12 mouse cellular contexts compared by ENCODE assay signal in the genomic region with DNA sequence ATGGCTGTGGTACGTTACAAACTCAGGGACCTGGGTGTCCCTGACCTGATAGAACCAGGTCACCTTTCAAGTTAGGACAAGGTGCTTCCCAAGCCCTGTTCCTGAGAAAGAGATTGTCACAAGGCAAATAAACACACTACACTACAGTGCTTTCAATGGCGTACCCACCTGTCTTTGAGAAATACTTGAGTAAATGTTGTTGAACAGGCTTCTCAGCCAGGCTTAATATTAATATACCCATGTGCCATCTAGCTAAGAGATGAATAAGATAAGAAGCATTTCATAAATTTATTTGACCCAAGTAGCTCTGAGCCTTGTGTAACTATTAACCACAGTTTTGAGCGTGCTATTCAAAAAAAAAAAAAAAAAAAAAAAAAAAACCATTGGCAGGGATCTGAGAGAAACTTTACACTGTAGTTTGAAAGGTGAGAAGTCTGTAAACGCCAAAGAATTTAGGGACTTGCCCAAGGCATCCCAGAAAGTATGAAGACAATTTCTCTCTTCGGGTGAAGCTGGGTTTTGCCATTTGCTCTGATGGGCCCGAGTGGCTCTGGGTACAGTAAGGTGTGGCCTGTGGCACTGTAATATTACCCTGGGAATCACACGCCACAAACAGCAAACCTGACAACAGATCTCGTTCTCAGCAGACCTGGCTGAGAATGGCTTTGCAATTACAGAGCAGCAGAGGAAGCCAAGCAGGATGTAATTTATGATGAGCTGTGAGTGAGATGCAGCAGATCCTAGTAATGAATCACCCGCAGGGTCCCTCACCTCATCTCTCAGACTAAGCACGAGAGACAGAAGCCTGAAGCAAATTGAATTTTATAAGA.
DNase-seq lines count a peak whose midpoint lies in the region; ATAC-seq and TF ChIP-seq lines count a peak whose summit lies in the region.
"Had no signal": no experiment of that assay in that cellular context is flagged by ENCODE, and none has a peak within 500 bp of the region (broad histone marks: within the 10 kb centered on the region; RNA-seq: fewer than 3 reads in every experiment).

No protein-coding gene starts in this region.

- TF ChIP-seq POLR2A in heart, adult 2 months (IDR thresholded peaks at IDR 0.05; ENCODE audit: insufficient read depth, low read depth, low read length): no peak

- no peaks in the 10 kb centered on the region for H3K27me3 ChIP-seq in heart, adult 2 months (ENCODE audit: control insufficient read depth, insufficient read depth, low read length)
- no peaks in the 10 kb centered on the region for H3K27me3 ChIP-seq in midbrain, embryonic 13.5 days
- no peaks in the 10 kb centered on the region for H3K27me3 ChIP-seq in midbrain, embryonic 10.5 days (ENCODE audit: low read depth, poor library complexity, severe bottlenecking)
- H3K27me3 ChIP-seq in stomach, embryonic 15.5 days (replicated peaks): no peaks in the 10 kb centered on the region
- H3K27me3 ChIP-seq: neural tube, embryonic 12.5 days had no signal

- DNase-seq in heart, adult 2 months: peak in 1 of 2 experiments; percentile 24
- no peak for DNase-seq in heart, postnatal 25 days (ENCODE audit: low spot score)
- no peak for DNase-seq in midbrain, embryonic 10.5 days (ENCODE audit: low spot score)
- DNase-seq in forelimb bud, embryonic 11.5 days (ENCODE audit: low read depth, low spot score): peak; percentile 61
- no peak for DNase-seq in layer of hippocampus, postnatal 36 days
- DNase-seq in adrenal gland, postnatal 4 days (ENCODE audit: low spot score in 2 of 2): no peak
- DNase-seq: adrenal gland, postnatal 36 days had no signal

- intact Hi-C loops in heart, adult 2 months (cut with DNase I): no loop called here
- intact Hi-C loops in heart, postnatal 25 days (cut with DNase I): loop anchor here (2.0 kb wide), 1 partner anchor 21 kb away; no protein-coding TSS in a partner anchor

- no peaks in the 10 kb centered on the region for H3K9me3 ChIP-seq in midbrain, embryonic 13.5 days
- no peaks in the 10 kb centered on the region for H3K9me3 ChIP-seq in midbrain, embryonic 10.5 days (replicated peaks)
- H3K9me3 ChIP-seq in stomach, embryonic 15.5 days: no peaks in the 10 kb centered on the region
- H3K9me3 ChIP-seq: neural tube, embryonic 12.5 days had no signal

- no peak overlapping the region for H3K4me3 ChIP-seq in heart, adult 2 months
- no peak overlapping the region for H3K4me3 ChIP-seq in midbrain, embryonic 13.5 days (replicated peaks)
- H3K4me3 ChIP-seq in midbrain, embryonic 10.5 days: no peak overlapping the region
- H3K4me3 ChIP-seq in stomach, embryonic 15.5 days (replicated peaks): no peak overlapping the region
- H3K4me3 ChIP-seq: neural tube, embryonic 12.5 days had no signal

- TF ChIP-seq EP300 in heart, adult 2 months (IDR thresholded peaks at IDR 0.05; ENCODE audit: insufficient read depth, low read depth, low read length): no peak

- H3K4me2 ChIP-seq in midbrain, embryonic 13.5 days (replicated peaks): no peak overlapping the region
- no peak overlapping the region for H3K4me2 ChIP-seq in stomach, embryonic 15.5 days
- H3K4me2 ChIP-seq: liver, embryonic 11.5 days; neural tube, embryonic 12.5 days had no signal

- TF ChIP-seq CTCF in heart, adult 2 months (IDR thresholded peaks at IDR 0.05): no peak

- WGBS in heart, adult 2 months: 42% methylated on average over 10 of the region's 10 CpGs
- 80% methylated on average over 10 of the region's 10 CpGs for WGBS in midbrain, embryonic 13.5 days
- 82% methylated on average over 10 of the region's 10 CpGs for WGBS in midbrain, embryonic 10.5 days
- 51% methylated on average over 10 of the region's 10 CpGs for WGBS in stomach, embryonic 15.5 days

- peak overlapping the region; percentile 36 for H3K27ac ChIP-seq in heart, adult 2 months
- H3K27ac ChIP-seq in midbrain, embryonic 13.5 days: no peak overlapping the region
- no peak overlapping the region for H3K27ac ChIP-seq in midbrain, embryonic 10.5 days (replicated peaks)
- H3K27ac ChIP-seq in stomach, embryonic 15.5 days: peak overlapping the region; percentile 23; the same call in 1 of the 2 replicates
- H3K27ac ChIP-seq: neural tube, embryonic 12.5 days had no signal

- no peak overlapping the region for H3K9ac ChIP-seq in heart, adult 2 months (ENCODE audit: low read depth, low read length)
- H3K9ac ChIP-seq in midbrain, embryonic 13.5 days (replicated peaks): no peak overlapping the region
- H3K9ac ChIP-seq in stomach, embryonic 15.5 days: no peak overlapping the region
- H3K9ac ChIP-seq: neural tube, embryonic 12.5 days had no signal

- H3K36me3 ChIP-seq in heart, adult 2 months (ENCODE audit: control insufficient read depth, insufficient read depth, low read length): peaks cover 28% of the 10 kb centered on the region
- no peaks in the 10 kb centered on the region for H3K36me3 ChIP-seq in midbrain, embryonic 13.5 days
- H3K36me3 ChIP-seq in midbrain, embryonic 10.5 days: no peaks in the 10 kb centered on the region
- no peaks in the 10 kb centered on the region for H3K36me3 ChIP-seq in stomach, embryonic 15.5 days
- H3K36me3 ChIP-seq: neural tube, embryonic 12.5 days had no signal

- 0 out of 2 replicates have a peak, but pooled peaks have one; percentile 34 for ATAC-seq in midbrain, embryonic 13.5 days
- ATAC-seq in stomach, embryonic 15.5 days (ENCODE audit: insufficient read depth, low FRiP score, low read depth): no peak
- ATAC-seq: intestine, postnatal 0 days had no signal

- H3K79me2 ChIP-seq in heart, adult 2 months (replicated peaks; ENCODE audit: control insufficient read depth, insufficient read depth, low read length): no peaks in the 10 kb centered on the region

- H3K4me1 ChIP-seq in heart, adult 2 months (ENCODE audit: control insufficient read depth, insufficient read depth, low read length): peaks cover 20% of the 10 kb centered on the region
- peaks cover 13% of the 10 kb centered on the region for H3K4me1 ChIP-seq in midbrain, embryonic 13.5 days (replicated peaks)
- no peaks in the 10 kb centered on the region for H3K4me1 ChIP-seq in midbrain, embryonic 10.5 days
- H3K4me1 ChIP-seq in stomach, embryonic 15.5 days: peaks cover 10% of the 10 kb centered on the region; the same call in 1 of the 2 replicates

Comparison
In these comparisons a context has a peak if more than half of its experiments do, and no peak if none do; other contexts are left out.
1. H3K27ac ChIP-seq: peak in heart, adult 2 months (single experiment) and stomach, embryonic 15.5 days (single experiment); none in midbrain, embryonic 13.5 days (single experiment) and midbrain, embryonic 10.5 days (single experiment).